Mouse (Mus musculus) bone marrow macrophage, adult 2 months (primary cell): ENCODE data around the gene Olfr710.
"Not testable (repeated sequence)": the region's sequence is repeated elsewhere in the genome, so short reads cannot be mapped to it uniquely, and the experiment has no call there.

Experiments
- CTCF ChIP-seq: IDR thresholded peaks from 2 replicates; pipeline ENCODE4 v1.5.1; 2012; ENCODE audit warnings: low read depth, mild to moderate bottlenecking, low read length, moderate library complexity
- POLR2A ChIP-seq: IDR thresholded peaks from 2 replicates; pipeline ENCODE4 v1.6.1; 2012; ENCODE audit warnings: mild to moderate bottlenecking, low read depth, low read length, borderline replicate concordance

GRCm38 (mm10) chr7:106901141-106901540 lies 47.0 kb downstream of the Olfr710 start, which contains the start of gene Olfr707:
- TF ChIP-seq CTCF, POLR2A: not testable (repeated sequence)
